Mouse (Mus musculus) limb, embryonic 14.5 days (tissue): ENCODE results near the gene Gnb1. TPM values are rescaled to one million over a fixed set of nuclear protein-coding genes. Genes with fewer than 3 reads are reported as not detected.

ENCODE experiments used
- ATAC-seq: fragments of 200-750 bp; cut with Nextera tagmentation; 2 replicates; pipeline ENCODE4 v1.8.0; 2017; ENCODE audit warnings: low read depth, moderate number of reproducible peaks, moderate TSS enrichment; ENCODE audit not compliant: low FRiP score
- DNase-seq: peaks from one replicate; pipeline ENCODE4 v3.0.0-alpha.2; 2015; ENCODE audit warnings: low spot score
- H3K27ac ChIP-seq: fragments of 300-500 bp; sonication (generic); replicated peaks from 2 replicates; pipeline ENCODE4 v1.5.1; 2014; ENCODE audit warnings: low read depth, mild to moderate bottlenecking, low read length, moderate library complexity, mixed read lengths
- H3K27me3 ChIP-seq: fragments of 300-500 bp; sonication (generic); 2 replicates; pipeline ENCODE4 v1.6.1; 2014; ENCODE audit warnings: low read length, mixed read lengths; ENCODE audit not compliant: control insufficient read depth, insufficient read depth
- H3K36me3 ChIP-seq: fragments of 300-500 bp; sonication (generic); 2 replicates; pipeline ENCODE4 v1.6.1; 2014; ENCODE audit warnings: mild to moderate bottlenecking, low read length, moderate library complexity, mixed read lengths; ENCODE audit not compliant: control insufficient read depth, insufficient read depth
- H3K4me1 ChIP-seq: fragments of 300-500 bp; sonication (generic); 2 replicates; pipeline ENCODE4 v1.6.1; 2014; ENCODE audit warnings: antibody characterized with exemption, low read length, mixed read lengths; ENCODE audit not compliant: control insufficient read depth, insufficient read depth
- H3K4me2 ChIP-seq: fragments of 300-500 bp; sonication (generic); replicated peaks from 2 replicates; pipeline ENCODE4 v1.6.1; 2014; ENCODE audit warnings: low read depth, mild to moderate bottlenecking, low read length, moderate library complexity; ENCODE audit not compliant: severe bottlenecking
- H3K4me3 ChIP-seq: fragments of 300-500 bp; sonication (generic); replicated peaks from 2 replicates; pipeline ENCODE4 v1.5.1; 2014; ENCODE audit warnings: low read length
- H3K9ac ChIP-seq: fragments of 300-500 bp; sonication (generic); 2 replicates; pipeline ENCODE4 v1.6.1; 2014; ENCODE audit warnings: mild to moderate bottlenecking, low read depth, low read length, moderate library complexity; ENCODE audit not compliant: severe bottlenecking
- H3K9me3 ChIP-seq: fragments of 300-500 bp; sonication (generic); 2 replicates; pipeline ENCODE4 v1.6.1; 2016; ENCODE audit warnings: low read length; ENCODE audit not compliant: control insufficient read depth
- POLR2A ChIP-seq: fragments of 200-500 bp; IDR thresholded peaks from 2 replicates; pipeline ENCODE4 v1.8.0; 2012; ENCODE audit warnings: inconsistent platforms, mild to moderate bottlenecking, moderate library complexity, borderline replicate concordance; ENCODE audit not compliant: insufficient read depth, insufficient read length; ENCODE audit errors: extremely low read depth
- WGBS: fragments of 180-500 bp; shearing (Covaris S2); extraction: QIAGEN DNeasy Blood & Tissue Kit; methylation state at CpG from one replicate; pipeline ENCODE4 v1.1.7; 2014; 5-methylcytosine and 5-hydroxymethylcytosine counted together
- polyA plus RNA-seq, 2 experiments: library from polyadenylated mRNA; depleted of rRNA in 1 of 2; stranded (reverse) in 1 of 2; unstranded in 1 of 2; fragments of >200 nt; fragmentation: Nextera tagmentation in 1 of 2; extraction: Ambion mirVana in 1 of 2; gene quantifications; 2 replicates each; pipeline versions ENCODE4 v1.2.1 to v1.2.3; 2012 to 2014

The Gnb1 gene
- polyA plus RNA-seq (2012; rRNA removed) (511 and 686 TPM in 2 replicates), polyA plus RNA-seq (2014; fragmentation: Nextera tagmentation; extraction: Ambion mirVana) (440 and 493 TPM in 2 replicates)

GRCm38 (mm10) chr4:155490990-155491504 lies at the start of gene Gnb1:
Gene Gnb1 (plus strand): TSS chr4:155491361.
- Histone ChIP-seq H3K27me3 (no peaks in the 10 kb centered on the region), H3K36me3 (no peaks in the 10 kb centered on the region), H3K4me3 (peak within 1 kb of the TSS; percentile 94), H3K27ac (peak within 1 kb of the TSS; percentile 90), H3K4me1 (peaks cover 16% of the 10 kb centered on the region), H3K4me2 (peak within 1 kb of the TSS; percentile 72), H3K9me3 (no peaks in the 10 kb centered on the region), H3K9ac (peak within 1 kb of the TSS; percentile 99)
- TF ChIP-seq POLR2A, result no peak
- 2% methylated on average over 14 of the region's 60 CpGs for WGBS
- ATAC-seq (peak; percentile 91), DNase-seq (peak; percentile 90)

GRCm38 (mm10) chr4:155442808-155443207 lies 48.4 kb upstream of the Gnb1 start:
- H3K9ac ChIP-seq, result no peak overlapping the region
- H3K4me1 ChIP-seq, result no peaks in the 10 kb centered on the region
- ATAC-seq (no peak), DNase-seq (no peak)
- WGBS, result 71% methylated on average over 3 of the region's 3 CpGs
- no peak overlapping the region for H3K27ac ChIP-seq
- H3K4me3 ChIP-seq, result no peak overlapping the region
- H3K27me3 ChIP-seq, result no peaks in the 10 kb centered on the region
- no peak overlapping the region for H3K4me2 ChIP-seq
- no peaks in the 10 kb centered on the region for H3K9me3 ChIP-seq
- TF ChIP-seq POLR2A, result no peak
- H3K36me3 ChIP-seq, result no peaks in the 10 kb centered on the region

- WGBS, result 25% methylated on average over 9 of the region's 10 CpGs
- no peaks in the 10 kb centered on the region for H3K9me3 ChIP-seq
- no peak overlapping the region for H3K4me3 ChIP-seq
- no peaks in the 10 kb centered on the region for H3K36me3 ChIP-seq
- no peak overlapping the region for H3K27ac ChIP-seq
- H3K4me2 ChIP-seq, result no peak overlapping the region
- ATAC-seq, result no peak; the same call in 1 of the 2 replicates
- TF ChIP-seq POLR2A, result no peak
- no peak overlapping the region for H3K9ac ChIP-seq
- no peak for DNase-seq
- no peaks in the 10 kb centered on the region for H3K4me1 ChIP-seq
- H3K27me3 ChIP-seq, result no peaks in the 10 kb centered on the region
These were observed 39.6 kb upstream of the Gnb1 start for GRCm38 (mm10) chr4:155451597-155451996.

GRCm38 (mm10) chr4:155458575-155458974 lies 32.6 kb upstream of the Gnb1 start:
- Histone ChIP-seq H3K27me3 (no peaks in the 10 kb centered on the region), H3K36me3 (no peaks in the 10 kb centered on the region)
- ATAC-seq, result no peak

GRCm38 (mm10) chr4:155463050-155463449 lies 28.1 kb upstream of the Gnb1 start:
- no peak for TF ChIP-seq POLR2A
- Histone ChIP-seq H3K36me3 (no peaks in the 10 kb centered on the region), H3K9ac (no peak overlapping the region), H3K27ac (no peak overlapping the region), H3K27me3 (no peaks in the 10 kb centered on the region), H3K4me2 (no peak overlapping the region), H3K4me3 (no peak overlapping the region), H3K4me1 (no peaks in the 10 kb centered on the region), H3K9me3 (no peaks in the 10 kb centered on the region)
- whole genome bisulfite sequencing, result 79% methylated on average over 13 of the region's 13 CpGs
- no peak for DNase-seq
- no peak for ATAC-seq

More at GRCm38 (mm10) chr4:155458575-155458974, 32.6 kb upstream of the Gnb1 start:
- H3K9me3 ChIP-seq, result no peaks in the 10 kb centered on the region
- H3K27ac ChIP-seq, result no peak overlapping the region
- no peak overlapping the region for H3K4me2 ChIP-seq
- no peak overlapping the region for H3K4me3 ChIP-seq
- no peaks in the 10 kb centered on the region for H3K4me1 ChIP-seq
- DNase-seq, result no peak
- no peak overlapping the region for H3K9ac ChIP-seq
- TF ChIP-seq POLR2A, result no peak
- WGBS, result 77% methylated on average over 5 of the region's 5 CpGs

- DNase-seq (no peak), ATAC-seq (no peak)
- no peak for TF ChIP-seq POLR2A
- Histone ChIP-seq H3K27me3 (no peaks in the 10 kb centered on the region), H3K4me3 (no peak overlapping the region), H3K9ac (no peak overlapping the region), H3K9me3 (no peaks in the 10 kb centered on the region), H3K4me1 (no peaks in the 10 kb centered on the region), H3K27ac (no peak overlapping the region), H3K4me2 (no peak overlapping the region), H3K36me3 (no peaks in the 10 kb centered on the region)
- 88% methylated on average over 6 of the region's 6 CpGs for WGBS
These were observed 27.6 kb upstream of the Gnb1 start for GRCm38 (mm10) chr4:155463611-155464010.
